8 mouse cellular contexts compared by ENCODE assay signal in the genomic region with DNA sequence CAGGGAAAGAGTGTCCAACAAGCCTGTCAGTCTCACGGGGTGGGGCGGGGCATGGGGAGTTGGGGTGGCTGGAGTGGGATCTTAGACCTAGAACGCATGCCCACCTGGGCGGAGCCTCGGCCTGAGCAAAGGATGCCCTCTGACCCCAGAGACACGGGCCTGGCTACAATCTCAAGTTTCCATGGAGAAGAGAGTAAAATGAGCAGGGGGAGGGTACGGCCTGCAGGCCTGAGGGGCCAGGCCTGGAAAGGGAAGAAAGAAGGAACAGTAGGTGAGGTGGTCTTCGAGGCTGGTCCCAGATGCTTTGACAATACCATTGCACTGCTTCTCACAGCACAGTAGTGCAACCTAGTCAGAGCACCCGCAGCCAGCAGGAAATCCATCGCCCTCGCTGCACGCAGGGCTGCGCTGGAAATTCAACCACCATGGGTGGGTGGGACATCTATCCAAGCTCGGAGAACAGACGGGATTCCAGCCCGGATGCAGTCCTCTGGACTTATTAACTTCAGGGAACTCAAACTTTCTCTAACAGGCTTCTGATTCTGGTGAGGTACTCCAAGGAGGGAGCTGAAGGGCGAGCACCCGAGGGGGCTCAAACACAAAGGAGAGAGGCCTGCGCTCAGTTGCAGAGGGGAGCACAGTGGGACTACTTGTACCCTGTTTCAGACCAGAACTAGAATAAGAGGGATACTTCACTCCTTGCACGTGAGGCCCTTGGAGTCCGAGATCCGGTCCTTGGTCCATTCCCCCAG. TPM values are rescaled to one million over a fixed set of nuclear protein-coding genes. Genes with fewer than 3 reads are reported as not detected.
DNase-seq lines count a peak whose midpoint lies in the region; ATAC-seq and TF ChIP-seq lines count a peak whose summit lies in the region.

No protein-coding gene starts in this region.

- H3K27ac ChIP-seq in heart, embryonic 14.5 days (replicated peaks in 1 of 2; ENCODE audit: control insufficient read depth in 1 of 2, insufficient read depth in 1 of 2, low read depth in 2 of 2, low read length in 2 of 2), result peak overlapping the region; percentile 19 to 46; a peak in 3 of 4 replicates
- no peak overlapping the region for H3K27ac ChIP-seq in hindbrain, embryonic 14.5 days
- H3K27ac ChIP-seq in midbrain, embryonic 14.5 days (replicated peaks; ENCODE audit: low read depth, low read length), result no peak overlapping the region

- DNase-seq in heart, postnatal 14 days, result no peak
- peak; percentile 70 for DNase-seq in brain, embryonic 14.5 days (ENCODE audit: low read depth)
- no peak for DNase-seq in hindbrain, embryonic 14.5 days (ENCODE audit: low spot score)
- DNase-seq in midbrain, embryonic 14.5 days, result peak; percentile 46
- no peak for DNase-seq in urinary bladder, postnatal 14 days (ENCODE audit: low spot score)
- DNase-seq in layer of hippocampus, postnatal 14 days (ENCODE audit: low spot score in 2 of 2), result no peak
- DNase-seq in layer of hippocampus, postnatal 10 days (ENCODE audit: low spot score in 2 of 2), result no peak

- H3K27me3 ChIP-seq in heart, embryonic 14.5 days (ENCODE audit: control insufficient read depth, insufficient read depth, low read length), result no peaks in the 10 kb centered on the region
- no peaks in the 10 kb centered on the region for H3K27me3 ChIP-seq in hindbrain, embryonic 14.5 days (ENCODE audit: control insufficient read depth, insufficient read depth, low read length)
- H3K27me3 ChIP-seq in midbrain, embryonic 14.5 days (ENCODE audit: control insufficient read depth, insufficient read depth, low read length), result no peaks in the 10 kb centered on the region

- H3K4me2 ChIP-seq in heart, embryonic 14.5 days (ENCODE audit: low read length), result peak overlapping the region; percentile 83
- peak overlapping the region; percentile 75 for H3K4me2 ChIP-seq in hindbrain, embryonic 14.5 days (replicated peaks)
- peak overlapping the region; percentile 56 for H3K4me2 ChIP-seq in midbrain, embryonic 14.5 days (ENCODE audit: low read length)

- peak; percentile 19 for ATAC-seq in heart, embryonic 14.5 days (ENCODE audit: insufficient number of reproducible peaks, insufficient read depth, low FRiP score, low read depth)
- ATAC-seq in hindbrain, embryonic 14.5 days (ENCODE audit: low FRiP score), result peak; percentile 38
- ATAC-seq in midbrain, embryonic 14.5 days (ENCODE audit: low FRiP score, low TSS enrichment), result peak; percentile 48

- peak overlapping the region; percentile 51 to 60 for H3K4me3 ChIP-seq in heart, embryonic 14.5 days (ENCODE audit: control insufficient read depth in 1 of 2, insufficient read depth in 1 of 2, low read depth in 1 of 2, low read length in 2 of 2)
- peak overlapping the region; percentile 40 for H3K4me3 ChIP-seq in hindbrain, embryonic 14.5 days (replicated peaks; ENCODE audit: low read length)
- peak overlapping the region; percentile 35 for H3K4me3 ChIP-seq in midbrain, embryonic 14.5 days (replicated peaks; ENCODE audit: low read depth, low read length)

- peaks cover 32% of the 10 kb centered on the region for H3K36me3 ChIP-seq in heart, embryonic 14.5 days (ENCODE audit: control insufficient read depth, insufficient read depth, low read length)
- no peaks in the 10 kb centered on the region for H3K36me3 ChIP-seq in hindbrain, embryonic 14.5 days (replicated peaks; ENCODE audit: control insufficient read depth, insufficient read depth)
- H3K36me3 ChIP-seq in midbrain, embryonic 14.5 days (ENCODE audit: control insufficient read depth, insufficient read depth, low read length), result no peaks in the 10 kb centered on the region

- H3K9ac ChIP-seq in heart, embryonic 14.5 days (ENCODE audit: low read length), result peak overlapping the region; percentile 72
- peak overlapping the region; percentile 50 for H3K9ac ChIP-seq in hindbrain, embryonic 14.5 days
- H3K9ac ChIP-seq in midbrain, embryonic 14.5 days (replicated peaks; ENCODE audit: low read length), result peak overlapping the region; percentile 51

- TF ChIP-seq CTCF in brain, embryonic 14.5 days (IDR thresholded peaks at IDR 0.05; ENCODE audit: borderline replicate concordance, extremely low read depth, insufficient read depth, insufficient read length), result no peak

- no peaks in the 10 kb centered on the region for H3K9me3 ChIP-seq in heart, embryonic 14.5 days (ENCODE audit: control insufficient read depth, low read length)
- no peaks in the 10 kb centered on the region for H3K9me3 ChIP-seq in hindbrain, embryonic 14.5 days (ENCODE audit: control insufficient read depth, low read length)
- H3K9me3 ChIP-seq in midbrain, embryonic 14.5 days (ENCODE audit: control insufficient read depth, low read length), result no peaks in the 10 kb centered on the region

- intact Hi-C loops in heart, postnatal 14 days (cut with DNase I), result no loop called here

- 5% methylated on average over 22 of the region's 22 CpGs for WGBS in heart, embryonic 14.5 days
- WGBS in hindbrain, embryonic 14.5 days, result 2% methylated on average over 22 of the region's 22 CpGs
- 1% methylated on average over 22 of the region's 22 CpGs for WGBS in midbrain, embryonic 14.5 days

- TF ChIP-seq POLR2A in brain, embryonic 14.5 days (IDR thresholded peaks at IDR 0.05; ENCODE audit: borderline replicate concordance, extremely low read depth, insufficient read depth, insufficient read length, poor library complexity, severe bottlenecking), result no peak

- peaks cover 10 to 16% of the 10 kb centered on the region in 2 experiments for H3K4me1 ChIP-seq in heart, embryonic 14.5 days (ENCODE audit: control insufficient read depth in 2 of 2, insufficient read depth in 2 of 2, low read length in 2 of 2)
- H3K4me1 ChIP-seq in hindbrain, embryonic 14.5 days (replicated peaks; ENCODE audit: control insufficient read depth, insufficient read depth, low read length), result peaks cover 15% of the 10 kb centered on the region
- peaks cover 16% of the 10 kb centered on the region for H3K4me1 ChIP-seq in midbrain, embryonic 14.5 days (ENCODE audit: control insufficient read depth, insufficient read depth, low read length)

RNA-seq across cellular contexts. Expression of a gene that starts 0.7 kb away (rescaled TPM):
- 13.7 and 18.1 TPM in 2 replicates for polyA plus RNA-seq in heart, embryonic 14.5 days (2014; fragmentation: Nextera tagmentation; extraction: Ambion mirVana)
- total RNA-seq in heart, postnatal 14 days (2021), result 1 to 10 TPM in 1 of 2 experiments, not detected in 1; 2.4 TPM
- polyA plus RNA-seq in brain, embryonic 14.5 days (2012; rRNA removed), result 35.9 and 55.8 TPM in 2 replicates
- polyA plus RNA-seq in hindbrain, embryonic 14.5 days (2014; fragmentation: Nextera tagmentation; extraction: Ambion mirVana), result 11.8 and 11.9 TPM in 2 replicates
- 14.8 and 15.8 TPM in 2 replicates for polyA plus RNA-seq in midbrain, embryonic 14.5 days (2014; fragmentation: Nextera tagmentation; extraction: Ambion mirVana)
- total RNA-seq in layer of hippocampus, postnatal 14 days (2021), result 1 to 10 TPM in 1 of 2 experiments, under 1 TPM in 1; 0.97 to 1.2 TPM
- total RNA-seq in layer of hippocampus, postnatal 10 days (2021), result 1 to 10 TPM; 1.0 to 1.6 TPM

RNA-seq across cellular contexts. Expression of a gene that starts 7.9 kb away (rescaled TPM):
- polyA plus RNA-seq in heart, embryonic 14.5 days (2014; fragmentation: Nextera tagmentation; extraction: Ambion mirVana), result 26.4 and 32.4 TPM in 2 replicates
- total RNA-seq in heart, postnatal 14 days (2021), result 1 to 10 TPM; 6.7 to 9.3 TPM
- 20.2 and 23.4 TPM in 2 replicates for polyA plus RNA-seq in brain, embryonic 14.5 days (2012; rRNA removed)
- 24.5 and 25.9 TPM in 2 replicates for polyA plus RNA-seq in hindbrain, embryonic 14.5 days (2014; fragmentation: Nextera tagmentation; extraction: Ambion mirVana)
- 20.3 and 23.2 TPM in 2 replicates for polyA plus RNA-seq in midbrain, embryonic 14.5 days (2014; fragmentation: Nextera tagmentation; extraction: Ambion mirVana)
- 10 to 100 TPM; 15.8 to 24.9 TPM for total RNA-seq in layer of hippocampus, postnatal 14 days (2021)
- total RNA-seq in layer of hippocampus, postnatal 10 days (2021), result 10 to 100 TPM; 11.6 to 13.0 TPM

RNA-seq across cellular contexts. Expression of a gene that starts 13.2 kb away (rescaled TPM):
- 97.6 and 107 TPM in 2 replicates for polyA plus RNA-seq in heart, embryonic 14.5 days (2014; fragmentation: Nextera tagmentation; extraction: Ambion mirVana)
- total RNA-seq in heart, postnatal 14 days (2021), result 10 to 100 TPM; 42.4 to 43.1 TPM
- polyA plus RNA-seq in brain, embryonic 14.5 days (2012; rRNA removed), result 134 and 157 TPM in 2 replicates
- 128 and 136 TPM in 2 replicates for polyA plus RNA-seq in hindbrain, embryonic 14.5 days (2014; fragmentation: Nextera tagmentation; extraction: Ambion mirVana)
- 142 and 145 TPM in 2 replicates for polyA plus RNA-seq in midbrain, embryonic 14.5 days (2014; fragmentation: Nextera tagmentation; extraction: Ambion mirVana)
- total RNA-seq in layer of hippocampus, postnatal 14 days (2021), result 10 to 100 TPM; 89.8 to 89.9 TPM
- total RNA-seq in layer of hippocampus, postnatal 10 days (2021), result 10 to 100 TPM; 87.4 to 90.0 TPM

RNA-seq across cellular contexts. Expression of a gene that starts 20.1 kb away (rescaled TPM):
- polyA plus RNA-seq in heart, embryonic 14.5 days (2014; fragmentation: Nextera tagmentation; extraction: Ambion mirVana), result 3.9 and 5.3 TPM in 2 replicates
- total RNA-seq in heart, postnatal 14 days (2021), result 1 to 10 TPM; 1.3 TPM
- polyA plus RNA-seq in brain, embryonic 14.5 days (2012; rRNA removed), result 41.9 and 51.4 TPM in 2 replicates
- polyA plus RNA-seq in hindbrain, embryonic 14.5 days (2014; fragmentation: Nextera tagmentation; extraction: Ambion mirVana), result 47.5 and 49.2 TPM in 2 replicates
- 34.2 and 46.8 TPM in 2 replicates for polyA plus RNA-seq in midbrain, embryonic 14.5 days (2014; fragmentation: Nextera tagmentation; extraction: Ambion mirVana)
- 10 to 100 TPM; 33.6 to 34.8 TPM for total RNA-seq in layer of hippocampus, postnatal 14 days (2021)
- total RNA-seq in layer of hippocampus, postnatal 10 days (2021), result 10 to 100 TPM; 43.3 to 49.1 TPM

RNA-seq across cellular contexts. Expression of a gene that starts 22.7 kb away (rescaled TPM):
- polyA plus RNA-seq in heart, embryonic 14.5 days (2014; fragmentation: Nextera tagmentation; extraction: Ambion mirVana), result 0.11 and 0.23 TPM in 2 replicates
- under 1 TPM in 1 of 2 experiments, not detected in 1; 0.31 TPM for total RNA-seq in heart, postnatal 14 days (2021)
- 5.4 and 6.2 TPM in 2 replicates for polyA plus RNA-seq in brain, embryonic 14.5 days (2012; rRNA removed)
- polyA plus RNA-seq in hindbrain, embryonic 14.5 days (2014; fragmentation: Nextera tagmentation; extraction: Ambion mirVana), result 3.6 and 3.7 TPM in 2 replicates
- polyA plus RNA-seq in midbrain, embryonic 14.5 days (2014; fragmentation: Nextera tagmentation; extraction: Ambion mirVana), result 2.0 and 2.7 TPM in 2 replicates
- 1 to 10 TPM; 3.0 to 3.3 TPM for total RNA-seq in layer of hippocampus, postnatal 14 days (2021)
- 1 to 10 TPM; 4.6 to 4.8 TPM for total RNA-seq in layer of hippocampus, postnatal 10 days (2021)

Comparison
In these comparisons a context has a peak if more than half of its experiments do, and no peak if none do; other contexts are left out.
1. H3K27ac ChIP-seq: peak in heart, embryonic 14.5 days (2 of 2); none in hindbrain, embryonic 14.5 days (single experiment) and midbrain, embryonic 14.5 days (single experiment).
2. DNase-seq: peak in brain, embryonic 14.5 days (single experiment) and midbrain, embryonic 14.5 days (single experiment); none in heart, postnatal 14 days (0 of 2), hindbrain, embryonic 14.5 days (single experiment), urinary bladder, postnatal 14 days (single experiment), layer of hippocampus, postnatal 14 days (0 of 2) and layer of hippocampus, postnatal 10 days (0 of 2).
3. Peak in every context shown above with its lines, with median percentiles within 50 percentile points of each other: ATAC-seq, H3K4me2 ChIP-seq, H3K4me3 ChIP-seq and H3K9ac ChIP-seq.